Mouse (Mus musculus) adrenal gland, postnatal 10 days (tissue): ENCODE data around the gene Acvrl1. TPM values are rescaled to one million over a fixed set of nuclear protein-coding genes. Genes with fewer than 3 reads are reported as not detected.

Experiments
- DNase-seq: peaks from one replicate; pipeline ENCODE4 v3.0.0; 2021; ENCODE audit warnings: mixed read lengths
- total RNA-seq, 2 experiments: library from RNA; stranded (reverse); gene quantifications; 2 replicates each; pipeline ENCODE4 v1.2.3; 2021

Acvrl1 gene
- total RNA-seq, 2 experiments from 2014 or later, result 19.5 to 19.8 TPM

- DNase-seq, result no peak
These were observed 14.3 kb downstream of the Acvrl1 start for GRCm38 (mm10) chr15:101142672-101143071.

- peak; percentile 76 for DNase-seq
These were observed 15.2 kb downstream of the Acvrl1 start for GRCm38 (mm10) chr15:101143494-101143893.

- no peak for DNase-seq
These were observed 15.9 kb downstream of the Acvrl1 start for GRCm38 (mm10) chr15:101144176-101144575.

- DNase-seq, result no peak
These were observed 16.5 kb downstream of the Acvrl1 start for GRCm38 (mm10) chr15:101144779-101145178.

GRCm38 (mm10) chr15:101145424-101146099 is 17.2 kb downstream of the Acvrl1 start:
- DNase-seq, result peak; percentile 98

DNA sequence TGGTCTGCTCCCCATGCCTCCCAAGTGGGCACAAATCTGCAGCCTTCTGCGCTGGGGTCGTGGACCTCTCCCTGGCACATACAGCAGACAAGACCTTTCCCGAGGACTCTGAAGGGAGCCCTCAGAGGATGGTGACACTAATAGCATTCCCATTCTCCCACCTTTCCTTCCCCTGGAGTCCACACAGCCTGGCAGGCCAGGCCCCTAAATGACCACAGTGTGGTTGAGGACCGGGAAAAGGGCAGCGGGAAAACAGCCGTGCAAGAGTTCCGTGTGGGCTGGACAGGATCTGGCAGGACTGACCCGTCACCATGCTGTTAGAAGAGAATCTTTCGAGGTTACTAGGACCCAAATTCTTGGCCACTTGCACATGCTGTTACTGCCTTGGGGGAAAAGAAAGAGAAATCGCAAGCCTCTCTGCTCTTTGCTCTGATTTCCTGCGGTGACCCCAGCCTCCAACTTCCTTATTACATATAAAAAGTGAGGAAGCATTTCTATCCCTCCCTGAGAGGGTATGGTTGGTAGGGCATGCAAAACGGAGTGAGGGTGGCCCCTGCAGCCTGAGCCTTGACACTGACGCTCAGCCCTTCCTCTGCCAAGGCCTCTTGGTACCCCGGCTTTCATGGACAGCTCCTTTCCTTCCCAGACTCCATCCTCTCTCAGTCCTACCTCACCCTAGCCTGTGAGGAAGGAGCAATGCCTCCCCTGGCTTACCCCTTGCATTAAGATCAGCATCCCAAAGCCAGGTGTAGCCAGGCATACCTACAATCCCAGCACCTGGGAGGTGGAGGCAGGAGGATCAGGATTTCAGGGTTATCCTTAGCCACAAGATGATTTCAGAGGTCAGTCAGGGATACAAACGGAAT is 18.0 kb downstream of the Acvrl1 start:
- DNase-seq, result no peak

DNA sequence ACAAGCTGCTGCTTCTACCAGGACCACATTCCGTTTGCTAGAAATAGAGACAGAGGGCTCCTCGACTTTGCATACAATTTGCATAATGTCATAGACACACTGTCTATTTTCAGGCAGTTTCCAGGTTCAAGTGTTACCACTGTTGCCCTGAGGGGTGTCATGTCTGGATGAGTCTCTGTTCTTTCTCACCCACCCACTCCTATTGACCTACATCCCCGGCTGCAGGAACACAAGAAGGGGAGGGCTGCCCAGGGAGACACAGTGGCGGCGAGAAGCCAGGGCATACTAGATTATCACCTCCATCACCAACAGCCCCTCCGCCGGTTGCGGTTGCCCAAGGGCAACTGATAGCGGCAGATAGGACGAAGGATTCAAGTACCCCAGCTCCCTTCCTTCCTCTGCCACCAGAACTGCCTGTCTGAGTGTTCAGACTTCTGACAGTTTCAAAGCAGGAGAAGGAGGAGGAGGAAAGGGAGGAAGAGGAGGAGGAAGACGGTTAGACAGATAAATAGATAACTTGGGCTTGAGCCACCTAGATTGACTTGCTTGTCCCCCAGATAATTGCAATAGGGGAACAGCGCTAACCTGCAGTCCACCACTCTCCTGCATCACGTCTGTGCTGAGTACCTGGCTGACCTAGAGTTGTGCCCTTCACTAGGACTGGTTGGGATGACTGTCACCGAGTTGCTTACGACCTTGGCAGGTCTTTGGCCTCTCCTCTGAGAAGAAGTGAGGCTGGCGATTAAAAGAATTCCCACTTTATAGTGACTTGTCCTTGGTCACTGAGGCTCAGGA is 19.0 kb downstream of the Acvrl1 start:
- no peak for DNase-seq

- no peak for DNase-seq
These were observed 19.6 kb downstream of the Acvrl1 start for GRCm38 (mm10) chr15:101147910-101148273.

GRCm38 (mm10) chr15:101148604-101149003 is 20.3 kb downstream of the Acvrl1 start:
- no peak for DNase-seq

- no peak for DNase-seq
These were observed 23.3 kb downstream of the Acvrl1 start for GRCm38 (mm10) chr15:101151409-101152261.

DNA sequence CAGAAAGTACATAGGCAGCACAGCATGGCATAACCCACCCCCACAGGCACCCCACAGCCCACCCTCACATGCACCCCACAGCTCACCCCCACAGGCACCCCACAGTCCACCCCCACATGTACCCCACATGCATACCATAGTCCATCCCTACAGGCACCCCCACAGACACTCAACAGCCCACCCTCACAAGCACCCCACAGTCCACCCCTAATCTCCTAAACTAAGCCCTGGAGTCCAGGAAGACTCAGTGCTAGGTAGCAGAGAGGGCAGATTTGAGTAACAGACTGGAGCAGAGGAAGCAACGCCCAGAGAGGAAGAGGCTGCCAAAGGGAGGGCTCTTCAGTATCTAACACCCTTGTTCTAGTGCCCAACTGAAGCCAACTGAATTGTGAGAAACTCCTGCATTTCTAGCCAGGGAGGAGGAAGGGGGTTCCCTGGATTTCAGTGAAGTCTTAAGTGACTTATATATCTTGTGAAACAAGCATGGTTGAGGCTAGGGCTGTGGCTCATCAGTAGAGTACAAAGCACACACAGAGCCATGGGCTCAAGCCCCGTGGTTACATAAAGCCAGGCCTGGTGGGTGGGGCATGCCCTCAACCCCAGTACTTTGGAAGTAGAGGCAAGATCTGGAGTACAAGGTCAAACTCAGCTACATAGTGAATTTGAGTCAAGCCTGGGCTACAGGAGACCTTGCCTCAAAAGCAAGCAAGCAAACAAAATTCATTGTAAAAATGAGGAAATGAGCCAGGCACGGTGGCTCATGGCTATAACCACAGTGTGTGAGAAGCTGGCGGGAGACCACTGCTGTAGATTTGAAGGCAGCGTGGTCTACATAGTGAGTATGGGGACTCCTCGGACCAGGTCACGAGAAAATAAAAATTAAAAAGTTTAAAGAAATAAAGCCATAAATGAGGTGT is 26.6 kb downstream of the Acvrl1 start:
- DNase-seq, result no peak

DNA sequence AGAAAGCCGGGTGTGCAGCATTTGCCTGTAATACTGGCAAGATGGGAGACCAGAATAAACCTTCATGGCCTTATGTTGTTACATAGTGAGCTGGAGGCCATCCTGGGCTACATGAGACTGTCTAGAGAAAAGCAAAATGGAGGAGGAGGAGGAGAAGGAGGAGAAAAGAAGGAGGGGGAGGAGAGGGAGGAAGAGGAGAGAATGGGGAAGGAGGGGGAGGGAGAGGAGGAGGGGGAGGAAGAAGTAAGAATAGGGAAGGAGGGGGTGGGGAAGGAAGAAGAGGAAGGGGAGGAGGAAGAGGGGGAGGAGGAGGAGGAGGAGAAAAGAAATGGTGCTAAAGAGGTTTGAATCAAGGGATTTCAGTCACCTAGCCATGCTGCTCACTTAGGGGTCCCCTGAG is 31.8 kb downstream of the Acvrl1 start:
- no peak for DNase-seq

DNA sequence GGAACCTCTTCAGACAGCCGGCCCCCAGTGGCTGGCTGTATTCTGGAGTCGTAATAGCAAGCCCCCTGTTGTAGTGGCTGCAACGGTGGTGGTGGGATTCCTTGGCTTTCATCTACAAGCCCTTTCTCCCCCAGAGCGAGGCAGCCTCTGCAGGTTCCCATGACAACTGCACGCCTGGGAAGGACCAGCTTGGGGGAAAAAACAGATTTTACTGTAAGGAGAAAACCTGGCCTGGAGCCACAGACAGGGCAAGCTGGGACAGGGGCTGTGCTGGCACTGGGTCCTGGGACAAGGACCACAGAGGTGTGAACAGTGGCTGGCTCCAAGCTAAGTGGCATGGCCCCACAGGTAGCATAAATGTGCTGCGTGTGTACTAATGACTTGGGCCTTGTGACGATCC is 32.3 kb downstream of the Acvrl1 start:
- no peak for DNase-seq

- DNase-seq, result no peak
These were observed 33.2 kb downstream of the Acvrl1 start for GRCm38 (mm10) chr15:101161534-101161933.

- peak; percentile 60 for DNase-seq
These were observed 34.7 kb downstream of the Acvrl1 start for GRCm38 (mm10) chr15:101163056-101163458.

DNA sequence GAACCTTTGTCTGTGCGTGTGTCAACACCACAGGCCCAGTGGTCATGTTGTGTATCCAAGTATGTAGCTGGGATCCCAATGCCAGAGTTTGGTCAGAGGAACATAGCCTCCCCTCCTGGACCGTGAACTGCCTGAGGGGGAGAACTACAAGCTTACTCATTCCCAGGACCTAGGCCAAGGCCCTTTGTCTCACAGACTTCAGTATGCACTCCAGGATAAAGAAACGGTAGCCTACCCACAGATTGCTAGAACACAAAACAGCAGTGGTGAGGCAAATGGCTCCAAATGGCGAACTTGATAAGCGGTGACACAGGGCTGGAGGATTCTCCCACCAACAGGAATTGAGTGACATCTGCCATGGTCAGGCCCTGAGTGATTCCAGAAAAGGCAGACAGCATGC is 35.5 kb downstream of the Acvrl1 start:
- DNase-seq, result peak; percentile 51

DNA sequence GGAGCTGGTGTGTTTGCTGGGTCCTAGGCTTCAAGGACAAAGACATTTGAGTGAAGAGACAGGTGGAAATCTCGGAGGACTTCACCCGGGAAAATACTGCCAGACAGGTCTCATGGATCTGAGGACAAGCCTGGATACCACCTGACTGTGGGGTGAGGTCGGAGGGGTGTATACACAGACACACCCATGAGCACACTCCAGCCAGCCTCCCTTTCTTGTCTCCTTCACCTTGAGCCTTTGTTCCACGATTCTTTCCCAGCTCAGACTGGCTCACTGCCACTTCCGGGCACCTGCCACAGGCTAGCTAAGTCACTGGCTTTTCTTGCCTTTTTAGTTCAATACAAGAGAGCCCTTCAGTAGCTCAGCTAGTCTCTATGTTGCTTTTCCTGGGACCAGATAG is 36.0 kb downstream of the Acvrl1 start:
- DNase-seq, result no peak

DNA sequence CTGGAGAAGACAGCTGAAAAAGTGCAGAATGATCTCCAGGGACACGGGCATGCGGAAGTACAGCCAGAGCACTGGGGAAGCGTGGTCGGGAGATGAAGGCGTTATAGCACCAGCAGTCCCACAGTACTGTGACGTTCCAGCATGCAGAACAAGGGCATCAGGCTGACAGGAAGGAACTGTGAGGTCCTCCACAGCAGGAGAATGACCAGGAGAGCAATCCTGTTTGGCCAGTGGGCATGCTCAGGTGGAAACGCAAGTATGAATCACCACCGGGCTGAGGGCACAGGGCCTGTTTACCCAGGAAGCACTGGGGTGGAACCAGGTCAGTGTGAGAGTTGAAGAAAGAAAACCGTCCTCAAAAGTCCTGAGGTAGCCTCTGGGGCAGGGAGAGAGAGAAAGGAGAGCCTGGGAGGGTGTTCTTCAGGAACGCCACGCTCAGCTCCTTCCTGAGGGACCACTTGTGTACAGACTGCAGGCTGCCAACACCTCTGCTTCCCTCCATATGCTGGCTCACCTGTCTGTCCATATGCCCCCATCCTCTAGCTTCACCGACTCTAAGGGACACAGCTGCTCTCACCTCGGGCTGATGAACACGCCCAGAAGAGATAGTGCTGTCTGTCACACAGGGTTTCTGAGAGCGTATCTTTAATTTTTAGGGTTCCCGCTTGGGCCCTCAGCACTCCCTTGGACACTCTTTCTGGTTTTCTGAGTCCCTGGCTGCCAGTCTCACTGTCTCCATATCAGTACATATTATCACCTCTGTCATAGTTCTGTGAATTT is 37.5 kb downstream of the Acvrl1 start:
- DNase-seq, result no peak

GRCm38 (mm10) chr15:101167553-101167952 is 39.2 kb downstream of the Acvrl1 start:
- no peak for DNase-seq

DNA sequence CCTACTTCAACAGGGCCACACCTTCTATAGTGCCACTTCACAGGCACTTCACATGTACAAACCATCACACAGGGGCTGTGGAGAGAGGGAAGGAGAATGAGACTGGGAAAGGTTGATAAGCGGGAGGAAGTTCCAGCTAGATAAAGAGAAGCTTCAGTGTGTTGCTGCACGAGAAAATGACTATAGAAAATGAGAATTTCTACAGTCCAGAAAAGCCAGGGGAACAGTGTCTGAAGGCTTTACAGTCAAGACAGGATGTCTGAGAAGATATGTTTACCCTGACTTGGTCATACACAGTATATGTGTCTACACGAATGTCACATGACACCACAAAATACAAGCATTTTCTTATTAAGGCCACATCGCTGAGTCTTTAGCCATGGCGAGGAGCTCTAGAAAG is 41.6 kb downstream of the Acvrl1 start:
- no peak for DNase-seq
